Mouse (Mus musculus): ENCODE measurements around the gene Zfp819.
"Not testable (repeated sequence)": the region's sequence is repeated elsewhere in the genome, so short reads cannot be mapped to it uniquely, and the experiment has no call there.

Gene Zfp819

GRCm38 (mm10) chr7:43642587-43642986 is 35.6 kb downstream of the Zfp819 start:
- no peak for DNase-seq (ENCODE audit: low read depth, low spot score)

GRCm38 (mm10) chr7:43643046-43643652 is 36.2 kb downstream of the Zfp819 start:
- DNase-seq (ENCODE audit: low read depth, low spot score), result no peak

- DNase-seq (ENCODE audit: low read depth, low spot score), result no peak
Measured at GRCm38 (mm10) chr7:43652683-43653082, 45.7 kb downstream of the Zfp819 start.

- no peak for DNase-seq (ENCODE audit: low read depth, low spot score)
Measured at GRCm38 (mm10) chr7:43654519-43654918, 47.5 kb downstream of the Zfp819 start.

GRCm38 (mm10) chr7:43656232-43656631 is 49.3 kb downstream of the Zfp819 start:
- no peak for DNase-seq (ENCODE audit: low read depth, low spot score)

- no peak for DNase-seq (ENCODE audit: low read depth, low spot score)
Measured at GRCm38 (mm10) chr7:43660002-43660401, 53.0 kb downstream of the Zfp819 start, which contains the start of gene Siglece. Gene Siglece, minus strand, starts transcription at chr7:43660161.

GRCm38 (mm10) chr7:43662804-43663203 is 55.8 kb downstream of the Zfp819 start:
- no peak for DNase-seq (ENCODE audit: low read depth, low spot score)

- DNase-seq (ENCODE audit: low read depth, low spot score), result not testable (repeated sequence)
Measured at GRCm38 (mm10) chr7:43667221-43667620, 60.3 kb downstream of the Zfp819 start.
